Mouse (Mus musculus): ENCODE data around the gene Abcc2. TPM values are rescaled to one million over a fixed set of nuclear protein-coding genes. Genes with fewer than 3 reads are reported as not detected.

The Abcc2 gene
- polyA plus RNA-seq, 1 experiment from 2014 or later: 0.03 TPM

GRCm38 (mm10) chr19:43826855-43827254 lies 44.9 kb downstream of the Abcc2 start:
- Histone ChIP-seq H3K4me1 (replicated peaks) (no peaks in the 10 kb centered on the region), H3K27me3 (peaks cover 3% of the 10 kb centered on the region; the same call in 1 of the 2 replicates), H3K27ac (no peak overlapping the region), H3K4me3 (replicated peaks) (no peak overlapping the region), H3K36me3 (no peaks in the 10 kb centered on the region), H3K9ac (replicated peaks) (no peak overlapping the region), H3K9me3 (no peaks in the 10 kb centered on the region), H3K4me2 (replicated peaks) (no peak overlapping the region)
- no peak for ATAC-seq
- 76% methylated on average over 8 of the region's 8 CpGs for WGBS

- H3K4me1 ChIP-seq (replicated peaks): no peaks in the 10 kb centered on the region
- H3K9me3 ChIP-seq: no peaks in the 10 kb centered on the region
- H3K4me3 ChIP-seq (replicated peaks): no peak overlapping the region
- ATAC-seq: no peak
- peaks cover 12% of the 10 kb centered on the region for H3K27me3 ChIP-seq
- no peaks in the 10 kb centered on the region for H3K36me3 ChIP-seq
- WGBS: 31% methylated on average over 21 of the region's 21 CpGs
- 0 out of 2 replicates have a peak overlapping the region, but pooled peaks have one; percentile 9 for H3K4me2 ChIP-seq (replicated peaks)
- H3K9ac ChIP-seq (replicated peaks): no peak overlapping the region
- no peak overlapping the region for H3K27ac ChIP-seq
Measured at GRCm38 (mm10) chr19:43832425-43833069, 50.6 kb downstream of the Abcc2 start.

DNA sequence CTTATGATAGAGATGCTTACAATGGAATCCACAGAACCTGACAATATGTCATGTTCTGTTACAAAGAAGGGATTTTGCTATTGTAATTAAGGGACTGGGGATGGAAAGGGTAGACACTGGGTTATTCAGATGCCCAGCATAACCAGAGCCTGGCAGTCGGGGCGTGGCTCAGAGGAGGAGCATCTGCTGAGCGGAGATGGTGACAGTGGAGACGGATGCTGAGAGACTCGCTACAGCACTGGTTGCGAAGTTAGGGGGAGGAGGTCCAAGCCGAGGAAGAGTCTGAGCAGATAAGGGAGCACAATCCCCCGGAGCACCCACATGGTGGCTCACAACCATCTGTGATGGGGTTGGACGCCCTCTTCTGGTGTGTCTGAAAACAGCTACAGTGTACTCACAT lies 61.2 kb downstream of the Abcc2 start:
- no peak overlapping the region for H3K9ac ChIP-seq (replicated peaks)
- WGBS: 87% methylated on average over 9 of the region's 9 CpGs
- ATAC-seq: no peak
- H3K27me3 ChIP-seq: no peaks in the 10 kb centered on the region
- H3K36me3 ChIP-seq: peaks cover 33% of the 10 kb centered on the region
- no peaks in the 10 kb centered on the region for H3K4me1 ChIP-seq (replicated peaks)
- H3K4me3 ChIP-seq (replicated peaks): no peak overlapping the region
- no peak overlapping the region for H3K27ac ChIP-seq
- no peaks in the 10 kb centered on the region for H3K9me3 ChIP-seq
- H3K4me2 ChIP-seq (replicated peaks): no peak overlapping the region

GRCm38 (mm10) chr19:43845331-43845908 lies 63.4 kb downstream of the Abcc2 start:
- Histone ChIP-seq H3K4me2 (replicated peaks) (no peak overlapping the region), H3K9me3 (no peaks in the 10 kb centered on the region), H3K27me3 (no peaks in the 10 kb centered on the region), H3K27ac (no peak overlapping the region), H3K36me3 (peaks cover 55% of the 10 kb centered on the region), H3K4me1 (replicated peaks) (no peaks in the 10 kb centered on the region), H3K4me3 (replicated peaks) (no peak overlapping the region), H3K9ac (replicated peaks) (no peak overlapping the region)
- WGBS: 75% methylated on average over 7 of the region's 7 CpGs
- ATAC-seq: no peak

DNA sequence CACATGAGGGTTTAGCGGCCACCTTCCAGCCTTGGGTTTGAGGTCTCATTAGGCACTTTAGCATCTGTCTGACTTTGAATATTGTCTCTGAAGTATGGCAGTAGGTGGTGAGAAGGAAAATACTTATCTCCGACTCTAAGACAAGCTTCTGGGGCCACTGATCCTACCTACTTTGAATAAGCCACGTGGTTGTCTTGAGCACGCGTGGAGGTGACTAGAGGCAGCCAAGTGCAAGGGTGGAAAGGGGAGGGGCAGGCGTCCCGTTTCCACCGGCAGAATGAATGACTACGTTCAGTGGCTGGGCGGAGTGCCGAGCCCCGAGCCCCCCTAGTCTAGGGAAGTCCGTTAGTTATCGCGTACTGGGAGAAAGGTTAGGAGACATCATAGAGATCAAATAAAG lies 65.1 kb downstream of the Abcc2 start:
- ATAC-seq: no peak
- Histone ChIP-seq H3K4me2 (replicated peaks) (no peak overlapping the region), H3K27me3 (no peaks in the 10 kb centered on the region), H3K27ac (no peak overlapping the region), H3K4me3 (replicated peaks) (no peak overlapping the region), H3K4me1 (replicated peaks) (no peaks in the 10 kb centered on the region), H3K9ac (replicated peaks) (no peak overlapping the region), H3K9me3 (no peaks in the 10 kb centered on the region), H3K36me3 (peaks cover 71% of the 10 kb centered on the region)
- WGBS: 89% methylated on average over 15 of the region's 15 CpGs

DNA sequence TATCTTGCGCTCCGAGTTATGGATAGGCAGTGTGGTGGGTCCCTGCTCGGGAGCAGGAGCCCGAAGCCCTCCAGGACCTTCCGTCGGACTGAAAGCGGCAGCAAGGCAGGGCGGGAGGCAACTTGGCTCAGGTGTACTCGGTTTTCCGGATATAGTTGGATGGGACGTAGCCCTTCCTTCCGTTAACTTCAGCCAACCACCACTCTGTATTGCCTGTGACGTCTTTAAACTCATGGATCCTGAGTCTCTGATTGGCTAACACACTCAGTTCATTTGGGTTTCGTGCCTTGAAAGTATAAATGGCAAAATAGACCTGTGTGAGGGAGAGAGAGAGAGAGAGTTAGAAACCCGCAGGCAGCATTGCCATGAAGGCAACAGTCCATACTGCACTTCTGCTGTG lies 66.0 kb downstream of the Abcc2 start:
- Histone ChIP-seq H3K9me3 (no peaks in the 10 kb centered on the region), H3K9ac (replicated peaks) (no peak overlapping the region), H3K4me1 (replicated peaks) (no peaks in the 10 kb centered on the region), H3K36me3 (peaks cover 76% of the 10 kb centered on the region), H3K27ac (no peak overlapping the region), H3K4me2 (replicated peaks) (no peak overlapping the region), H3K4me3 (replicated peaks) (no peak overlapping the region), H3K27me3 (no peaks in the 10 kb centered on the region)
- WGBS: 97% methylated on average over 15 of the region's 15 CpGs
- no peak for ATAC-seq

DNA sequence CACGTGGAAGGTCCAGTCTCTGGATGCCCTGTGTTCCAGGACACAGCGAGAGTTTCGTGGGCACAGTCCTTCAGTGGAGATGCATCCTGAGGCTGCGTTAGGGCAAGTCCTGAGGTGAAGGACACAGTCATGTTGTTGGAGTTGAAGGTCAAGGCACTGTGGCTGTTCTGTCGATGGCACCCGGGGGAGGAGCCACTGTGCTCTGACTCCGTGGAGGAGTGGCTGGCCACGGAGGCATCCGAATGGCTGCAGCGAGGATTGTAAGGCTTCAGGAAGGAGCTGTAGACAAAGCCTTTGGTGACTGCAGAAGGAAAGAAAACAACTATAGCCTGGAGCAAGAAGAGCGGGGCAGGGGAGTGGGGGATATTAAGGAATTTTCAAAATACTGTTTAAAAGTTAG lies 68.0 kb downstream of the Abcc2 start:
- Histone ChIP-seq H3K27me3 (no peaks in the 10 kb centered on the region), H3K4me1 (replicated peaks) (no peaks in the 10 kb centered on the region), H3K36me3 (peaks cover 90% of the 10 kb centered on the region), H3K9me3 (no peaks in the 10 kb centered on the region), H3K27ac (no peak overlapping the region), H3K9ac (replicated peaks) (no peak overlapping the region), H3K4me3 (replicated peaks) (no peak overlapping the region), H3K4me2 (replicated peaks) (no peak overlapping the region)
- ATAC-seq: no peak
- 93% methylated on average over 11 of the region's 11 CpGs for WGBS

DNA sequence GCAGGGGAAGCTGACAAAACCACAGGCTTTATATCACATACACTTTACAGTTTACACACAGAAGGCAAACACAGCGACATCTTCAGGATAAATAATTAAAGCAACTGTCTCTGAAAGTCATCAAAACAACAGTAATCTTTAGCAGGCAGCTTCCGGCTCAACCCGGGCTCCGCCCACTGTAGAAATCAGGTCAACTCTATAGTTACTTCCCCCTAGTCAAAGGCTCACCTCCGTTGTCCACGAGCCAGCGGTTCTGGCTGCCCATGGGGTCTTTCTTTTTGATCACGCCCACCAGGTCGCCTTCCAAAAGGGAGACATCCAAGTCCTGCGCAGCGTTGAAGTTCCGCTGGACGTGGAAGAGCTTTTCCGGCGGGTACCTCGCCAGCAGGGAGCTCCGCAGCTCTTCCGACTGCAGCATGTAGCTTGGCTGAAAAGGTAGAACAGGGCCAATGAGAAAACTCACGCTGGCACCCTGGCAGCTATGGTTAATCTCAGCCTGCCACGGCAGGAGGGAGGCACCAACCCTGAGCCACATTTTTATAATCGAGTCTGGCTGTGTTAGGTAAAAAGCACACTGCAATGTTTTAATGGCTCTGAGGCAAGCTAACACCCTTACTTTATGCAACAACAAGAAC lies 70.1 kb downstream of the Abcc2 start:
- WGBS: 88% methylated on average over 21 of the region's 21 CpGs
- H3K27me3 ChIP-seq: no peaks in the 10 kb centered on the region
- H3K27ac ChIP-seq: no peak overlapping the region
- no peaks in the 10 kb centered on the region for H3K9me3 ChIP-seq
- H3K9ac ChIP-seq (replicated peaks): no peak overlapping the region
- no peak overlapping the region for H3K4me2 ChIP-seq (replicated peaks)
- H3K36me3 ChIP-seq: peaks cover 96% of the 10 kb centered on the region
- no peak for ATAC-seq
- no peak overlapping the region for H3K4me3 ChIP-seq (replicated peaks)
- H3K4me1 ChIP-seq (replicated peaks): no peaks in the 10 kb centered on the region

GRCm38 (mm10) chr19:43852837-43853545 lies 71.0 kb downstream of the Abcc2 start:
- Histone ChIP-seq H3K4me1 (replicated peaks) (no peaks in the 10 kb centered on the region), H3K4me3 (replicated peaks) (no peak overlapping the region), H3K27me3 (no peaks in the 10 kb centered on the region), H3K9ac (replicated peaks) (no peak overlapping the region), H3K9me3 (no peaks in the 10 kb centered on the region), H3K27ac (no peak overlapping the region), H3K4me2 (replicated peaks) (no peak overlapping the region), H3K36me3 (peaks cover 89% of the 10 kb centered on the region)
- WGBS: 83% methylated on average over 7 of the region's 7 CpGs
- ATAC-seq: no peak

- 86% methylated on average over 6 of the region's 6 CpGs for WGBS
- H3K4me2 ChIP-seq (replicated peaks): no peak overlapping the region
- peaks cover 80% of the 10 kb centered on the region for H3K36me3 ChIP-seq
- H3K9me3 ChIP-seq: no peaks in the 10 kb centered on the region
- H3K4me3 ChIP-seq (replicated peaks): no peak overlapping the region
- no peak overlapping the region for H3K9ac ChIP-seq (replicated peaks)
- H3K27ac ChIP-seq: no peak overlapping the region
- ATAC-seq: no peak
- no peaks in the 10 kb centered on the region for H3K4me1 ChIP-seq (replicated peaks)
- no peaks in the 10 kb centered on the region for H3K27me3 ChIP-seq
Measured at GRCm38 (mm10) chr19:43857347-43857746, 75.4 kb downstream of the Abcc2 start.

DNA sequence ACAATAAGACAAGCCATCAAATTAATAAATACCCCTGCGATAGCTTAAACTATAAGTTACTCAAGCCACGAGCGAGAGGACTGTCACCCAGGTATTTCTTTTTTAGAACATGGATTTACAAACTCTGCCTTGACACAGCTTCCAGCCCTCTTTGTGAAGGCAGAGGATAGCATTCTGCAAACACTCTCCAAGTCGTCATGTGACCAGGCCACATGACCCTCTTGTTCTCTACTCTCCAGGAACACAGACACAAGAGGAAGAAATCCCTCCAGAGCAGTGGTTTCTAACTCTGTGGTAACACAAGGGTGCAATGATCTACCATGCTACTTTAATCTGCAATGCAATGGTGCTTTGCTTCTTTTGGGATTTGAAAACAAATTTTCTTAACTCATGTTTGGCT lies 88.4 kb downstream of the Abcc2 start:
- ATAC-seq: no peak
- Histone ChIP-seq H3K4me2 (replicated peaks) (no peak overlapping the region), H3K4me1 (replicated peaks) (no peaks in the 10 kb centered on the region), H3K36me3 (peaks cover 90% of the 10 kb centered on the region), H3K9me3 (no peaks in the 10 kb centered on the region), H3K4me3 (replicated peaks) (no peak overlapping the region), H3K27ac (no peak overlapping the region), H3K9ac (replicated peaks) (no peak overlapping the region), H3K27me3 (no peaks in the 10 kb centered on the region)
- WGBS: 87% methylated on average over 4 of the region's 4 CpGs

DNA sequence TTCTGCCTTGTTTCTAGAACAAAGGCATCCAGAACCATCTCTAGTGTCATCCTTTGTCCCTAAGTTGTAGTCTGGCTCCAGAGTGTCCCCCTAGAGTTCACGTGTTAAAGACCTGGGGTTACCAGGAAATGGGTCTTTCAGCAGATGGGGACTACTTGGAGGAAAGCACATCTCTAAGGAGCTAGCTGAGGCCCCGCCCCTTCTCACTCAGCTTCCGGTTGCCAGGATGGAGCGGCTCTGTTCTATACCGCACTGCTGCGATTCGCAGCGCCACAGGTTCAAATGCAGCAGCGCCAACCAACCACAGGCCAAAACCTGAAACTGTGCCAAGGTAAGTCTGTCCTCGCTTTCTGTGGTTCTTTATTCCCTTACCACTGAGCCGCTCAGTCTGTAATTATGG lies 92.4 kb downstream of the Abcc2 start:
- Histone ChIP-seq H3K36me3 (peaks cover 54% of the 10 kb centered on the region), H3K4me2 (replicated peaks) (no peak overlapping the region)

More for the DNA sequence above, 92.4 kb downstream of the Abcc2 start:
- Histone ChIP-seq H3K27ac (no peak overlapping the region), H3K4me1 (replicated peaks) (peaks cover 34% of the 10 kb centered on the region), H3K27me3 (no peaks in the 10 kb centered on the region), H3K9ac (replicated peaks) (no peak overlapping the region), H3K4me3 (replicated peaks) (no peak overlapping the region), H3K9me3 (no peaks in the 10 kb centered on the region)
- ATAC-seq: no peak
- 95% methylated on average over 11 of the region's 11 CpGs for WGBS
